Mouse (Mus musculus) hindbrain, embryonic 11.5 days (tissue): ENCODE data around the gene Pfdn6. TPM values are rescaled to one million over a fixed set of nuclear protein-coding genes. Genes with fewer than 3 reads are reported as not detected.
A peak's percentile ranks its signal among the peaks of the same experiment; 100 is the strongest.
"Not testable (repeated sequence)": the region's sequence is repeated elsewhere in the genome, so short reads cannot be mapped to it uniquely, and the experiment has no call there.

Source experiments
- ATAC-seq: fragments of 200-750 bp; cut with Nextera tagmentation; 2 replicates; pipeline ENCODE4 v1.8.0; 2017; ENCODE audit warnings: mild to moderate bottlenecking, moderate TSS enrichment, moderate library complexity; ENCODE audit not compliant: low FRiP score
- DNase-seq: peaks from one replicate; pipeline ENCODE4 v3.0.0-alpha.2; 2015; ENCODE audit warnings: low spot score
- H3K27ac ChIP-seq: fragments of 300-500 bp; sonication (generic); 2 replicates; pipeline ENCODE4 v1.5.1; 2014; ENCODE audit warnings: mild to moderate bottlenecking, low read depth, low read length
- H3K27me3 ChIP-seq: fragments of 300-500 bp; sonication (generic); 2 replicates; pipeline ENCODE4 v1.6.1; 2014; ENCODE audit warnings: mild to moderate bottlenecking, low read length, moderate library complexity, mixed read lengths; ENCODE audit not compliant: control insufficient read depth, insufficient read depth
- H3K36me3 ChIP-seq: fragments of 300-500 bp; sonication (generic); 2 replicates; pipeline ENCODE4 v1.6.1; 2014; ENCODE audit warnings: mild to moderate bottlenecking, low read length, moderate library complexity, mixed read lengths; ENCODE audit not compliant: control insufficient read depth, insufficient read depth
- H3K4me1 ChIP-seq: fragments of 300-500 bp; sonication (generic); replicated peaks from 2 replicates; pipeline ENCODE4 v1.6.1; 2014; ENCODE audit warnings: low read length, mixed read lengths; ENCODE audit not compliant: control insufficient read depth, insufficient read depth
- H3K4me2 ChIP-seq: fragments of 300-500 bp; sonication (generic); replicated peaks from 2 replicates; pipeline ENCODE4 v1.6.1; 2014; ENCODE audit warnings: mild to moderate bottlenecking, low read depth, low read length
- H3K4me3 ChIP-seq: fragments of 300-500 bp; sonication (generic); 2 replicates; pipeline ENCODE4 v1.5.1; 2014; ENCODE audit warnings: low read depth, low read length
- H3K9ac ChIP-seq: fragments of 300-500 bp; sonication (generic); 2 replicates; pipeline ENCODE4 v1.6.1; 2014; ENCODE audit warnings: low read depth, low read length
- H3K9me3 ChIP-seq: fragments of 300-500 bp; sonication (generic); 2 replicates; pipeline ENCODE4 v1.6.1; 2016; ENCODE audit warnings: low read length; ENCODE audit not compliant: control insufficient read depth
- WGBS: fragments of 180-500 bp; shearing (Covaris S2); extraction: QIAGEN DNeasy Blood & Tissue Kit; methylation state at CpG from one replicate; pipeline ENCODE4 v1.1.7; 2014; 5-methylcytosine and 5-hydroxymethylcytosine counted together
- polyA plus RNA-seq: library from polyadenylated mRNA; unstranded; fragments of >200 nt; fragmentation: Nextera tagmentation; extraction: Ambion mirVana; gene quantifications from 2 replicates; pipeline ENCODE4 v1.2.1, GENCODE M21; 2014

Gene Pfdn6
- 201 and 205 TPM in 2 replicates for polyA plus RNA-seq

- DNase-seq (peak; percentile 91), ATAC-seq (peak; percentile 90)
- Histone ChIP-seq H3K9ac (peak within 1 kb of the TSS; percentile 84), H3K4me1 (peaks cover 13% of the 10 kb centered on the region), H3K9me3 (no peaks in the 10 kb centered on the region), H3K4me3 (peak within 1 kb of the TSS; percentile 91), H3K27me3 (no peaks in the 10 kb centered on the region), H3K27ac (0 out of 2 replicates have a peak within 1 kb of the TSS, but pooled peaks have one; percentile 20), H3K4me2 (peak within 1 kb of the TSS; percentile 94), H3K36me3 (peaks cover 8% of the 10 kb centered on the region; the same call in 1 of the 2 replicates)
- WGBS, result under 1% methylated on average over 36 of the region's 36 CpGs
Measured at GRCm38 (mm10) chr17:33940206-33940805, at the start of gene Pfdn6, which contains the start of gene Wdr46. Gene Pfdn6, minus strand, starts transcription at chr17:33940343. Gene Wdr46, plus strand, starts transcription at chr17:33940660.

DNA sequence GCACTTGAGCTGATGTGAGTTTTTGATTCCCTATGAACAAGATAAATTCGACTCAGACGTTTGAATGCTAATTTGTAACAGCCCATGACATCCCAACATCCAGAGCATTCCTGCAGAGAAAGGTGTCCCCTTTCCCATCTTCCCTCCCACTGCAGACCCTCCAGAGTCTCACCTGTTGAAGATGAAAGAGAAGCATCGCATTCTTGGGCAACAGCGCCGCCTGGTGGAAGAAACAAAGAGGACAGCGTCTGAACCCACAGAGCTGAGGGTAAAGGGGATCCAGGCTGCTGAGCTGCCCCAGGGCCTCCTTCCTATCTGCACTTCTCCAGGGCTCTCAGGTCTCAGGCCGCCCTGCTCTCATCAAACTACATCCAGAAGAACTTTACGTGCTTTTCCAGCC is 42.0 kb upstream of the Pfdn6 start:
- not testable (repeated sequence) for H3K4me1 ChIP-seq, H3K4me2 ChIP-seq, H3K9ac ChIP-seq, H3K4me3 ChIP-seq, H3K9me3 ChIP-seq, H3K36me3 ChIP-seq, ATAC-seq, H3K27ac ChIP-seq
- 11% methylated on average over 8 of the region's 8 CpGs for WGBS
- H3K27me3 ChIP-seq, result peaks cover 25% of the 10 kb centered on the region
- peak; percentile 80 for DNase-seq

- peak overlapping the region; percentile 44 for H3K4me3 ChIP-seq
- not testable (repeated sequence) for H3K9me3 ChIP-seq, H3K36me3 ChIP-seq, H3K4me1 ChIP-seq
- peaks cover 30% of the 10 kb centered on the region for H3K27me3 ChIP-seq
- H3K4me2 ChIP-seq, result peak overlapping the region; percentile 56
- WGBS, result 2% methylated on average over 27 of the region's 27 CpGs
- peak overlapping the region; percentile 70 for H3K27ac ChIP-seq
- ATAC-seq (peak; percentile 92), DNase-seq (peak; percentile 93)
- H3K9ac ChIP-seq, result peak overlapping the region; percentile 50; the same call in 1 of the 2 replicates
Measured at GRCm38 (mm10) chr17:33981192-33981909, 41.2 kb upstream of the Pfdn6 start.

DNA sequence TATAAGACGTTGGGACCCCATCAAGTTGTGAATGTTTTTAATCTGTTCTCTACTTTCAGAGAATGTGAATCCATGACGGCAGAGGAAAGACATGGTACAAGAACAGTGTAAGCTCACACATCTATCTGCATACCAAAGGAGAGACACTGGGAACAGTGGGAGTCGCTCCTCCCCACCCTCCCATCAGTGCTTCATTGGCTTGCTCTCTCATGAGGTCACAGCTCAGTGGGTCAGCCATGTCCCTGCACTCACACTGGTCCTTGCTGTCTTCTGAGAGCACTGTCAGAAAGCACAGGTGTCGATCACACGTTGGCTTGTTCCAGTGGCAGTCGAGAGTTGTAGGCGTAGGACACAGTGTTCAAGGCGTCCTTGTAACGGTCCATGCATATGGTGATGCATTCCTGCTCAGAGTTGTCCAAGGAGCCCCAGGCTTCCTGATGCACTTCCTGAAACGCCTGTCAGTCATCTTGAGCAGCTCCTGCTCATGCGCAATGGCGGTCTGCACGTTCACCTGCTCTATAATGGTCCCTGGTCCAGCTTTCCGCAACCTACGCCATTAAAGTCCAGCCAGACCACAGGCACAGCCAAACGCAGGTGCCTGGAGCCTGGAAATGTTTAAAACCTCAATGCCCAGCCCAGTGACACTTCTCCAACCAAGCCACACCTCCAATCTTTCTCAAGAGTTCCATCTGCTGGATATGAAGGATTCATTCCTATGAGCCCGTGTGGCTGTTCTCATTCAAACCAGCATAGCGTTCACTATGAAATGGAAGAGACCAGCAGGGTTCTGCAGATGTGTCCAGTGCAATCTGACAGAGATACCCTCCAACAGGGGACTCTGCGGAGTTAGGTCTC is 40.3 kb upstream of the Pfdn6 start:
- WGBS, result 78% methylated on average over 19 of the region's 19 CpGs
- H3K4me3 ChIP-seq, result no peak overlapping the region
- H3K4me1 ChIP-seq, result no peaks in the 10 kb centered on the region
- no peak overlapping the region for H3K9ac ChIP-seq
- H3K4me2 ChIP-seq, result no peak overlapping the region
- H3K9me3 ChIP-seq, result no peaks in the 10 kb centered on the region
- DNase-seq (no peak), ATAC-seq (no peak)
- H3K27me3 ChIP-seq, result peaks cover 30% of the 10 kb centered on the region
- H3K27ac ChIP-seq, result no peak overlapping the region
- no peaks in the 10 kb centered on the region for H3K36me3 ChIP-seq

DNA sequence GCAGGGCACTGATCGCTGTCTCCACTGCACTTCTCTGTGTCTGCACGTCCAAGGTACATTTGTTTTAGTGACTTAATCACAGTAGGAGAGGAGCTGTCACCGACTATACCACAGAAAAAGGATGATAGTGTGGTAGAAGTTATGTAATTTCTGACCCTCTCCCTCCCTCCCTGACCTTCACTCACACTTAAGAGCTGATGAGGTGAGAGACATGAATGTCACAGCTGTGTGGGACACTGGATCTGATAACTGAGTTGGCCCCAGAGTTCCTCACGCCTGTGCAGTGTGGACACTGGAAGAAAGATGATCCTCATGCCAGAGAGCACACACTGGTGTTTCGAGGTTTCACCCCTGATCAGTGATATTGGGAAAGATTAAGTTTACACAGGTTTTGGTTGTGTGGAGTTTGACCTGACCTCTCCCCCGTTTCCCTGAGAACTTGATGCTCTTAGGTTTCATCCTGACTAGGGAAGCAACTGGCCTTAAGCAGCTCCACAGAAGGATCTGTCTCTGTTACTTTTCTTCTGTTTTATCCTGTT is 39.4 kb upstream of the Pfdn6 start:
- Histone ChIP-seq H3K4me2 (no peak overlapping the region), H3K9me3 (no peaks in the 10 kb centered on the region), H3K4me3 (no peak overlapping the region), H3K27ac (no peak overlapping the region), H3K4me1 (no peaks in the 10 kb centered on the region), H3K36me3 (no peaks in the 10 kb centered on the region), H3K9ac (no peak overlapping the region), H3K27me3 (peaks cover 30% of the 10 kb centered on the region)
- 83% methylated on average over 6 of the region's 6 CpGs for WGBS
- DNase-seq (no peak), ATAC-seq (no peak)

GRCm38 (mm10) chr17:33978631-33979031 is 38.5 kb upstream of the Pfdn6 start:
- peak overlapping the region; percentile 47 for H3K4me2 ChIP-seq
- no peaks in the 10 kb centered on the region for H3K4me1 ChIP-seq
- H3K9me3 ChIP-seq, result no peaks in the 10 kb centered on the region
- no peak overlapping the region for H3K27ac ChIP-seq
- 0% methylated on average over 17 of the region's 17 CpGs for WGBS
- ATAC-seq (0 out of 2 replicates have a peak, but pooled peaks have one; percentile 20), DNase-seq (peak; percentile 31)
- peaks cover 30% of the 10 kb centered on the region for H3K27me3 ChIP-seq
- no peaks in the 10 kb centered on the region for H3K36me3 ChIP-seq
- no peak overlapping the region for H3K9ac ChIP-seq
- peak overlapping the region; percentile 23 for H3K4me3 ChIP-seq

DNA sequence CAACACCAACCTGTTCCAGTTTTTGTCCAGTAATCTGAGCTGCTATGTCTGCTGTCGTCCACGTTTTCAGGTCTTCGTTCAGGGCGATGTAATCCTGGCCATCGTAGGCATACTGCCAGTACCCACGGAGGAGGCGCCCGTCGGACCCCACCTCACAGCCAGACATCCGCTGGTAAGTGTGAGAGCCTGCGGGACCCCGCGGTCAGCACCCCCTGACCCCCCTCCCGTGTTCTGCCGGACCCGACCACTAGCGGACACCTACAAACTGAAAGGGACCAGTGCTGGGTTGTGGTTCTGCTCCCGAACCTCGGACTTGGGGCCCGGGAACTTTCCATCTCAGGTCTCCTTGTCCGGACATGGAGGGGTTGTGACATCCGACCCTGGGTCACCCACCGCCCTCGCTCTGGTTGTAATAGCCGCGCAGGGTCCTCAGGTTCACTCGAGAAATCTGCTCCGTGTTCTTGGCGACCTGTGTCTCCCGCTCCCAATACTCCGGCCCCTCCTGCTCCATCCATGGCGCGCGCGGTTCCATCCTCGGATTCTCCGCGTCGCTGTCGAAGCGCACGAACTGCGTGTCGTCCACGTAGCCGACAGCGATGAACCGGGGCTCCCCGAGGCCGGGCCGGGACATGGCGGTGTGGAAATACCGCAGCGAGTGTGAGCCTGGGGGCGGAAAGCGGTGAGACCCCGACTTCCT is 37.9 kb upstream of the Pfdn6 start:
- ATAC-seq, result no peak
- H3K4me2 ChIP-seq, result peak overlapping the region; percentile 47
- no peaks in the 10 kb centered on the region for H3K9me3 ChIP-seq
- DNase-seq, result peak; percentile 6
- no peak overlapping the region for H3K9ac ChIP-seq
- peak overlapping the region; percentile 23 for H3K4me3 ChIP-seq
- H3K36me3 ChIP-seq, result no peaks in the 10 kb centered on the region
- H3K27ac ChIP-seq, result no peak overlapping the region
- no peaks in the 10 kb centered on the region for H3K4me1 ChIP-seq
- H3K27me3 ChIP-seq, result peaks cover 30% of the 10 kb centered on the region
- 2% methylated on average over 57 of the region's 57 CpGs for WGBS

DNA sequence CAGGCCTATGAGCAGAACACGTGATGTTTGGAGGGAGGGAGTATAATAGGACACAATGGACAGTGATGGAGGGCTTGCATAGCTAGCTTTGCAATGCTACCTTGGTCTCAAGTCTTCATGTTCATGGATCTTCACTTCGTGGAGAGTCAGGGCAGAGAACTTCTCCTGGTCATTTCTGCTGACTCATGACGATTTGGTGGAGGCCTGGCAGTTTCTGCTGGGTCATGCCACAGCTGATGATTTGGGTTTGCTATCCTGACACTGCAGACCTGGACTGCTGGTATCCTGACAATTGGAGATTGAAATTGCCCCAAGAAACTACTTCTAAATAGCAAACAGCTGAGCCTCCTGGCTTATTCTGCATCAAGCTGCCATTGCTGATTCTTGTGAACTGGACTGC is 33.4 kb upstream of the Pfdn6 start:
- DNase-seq, result no peak
- no peak for ATAC-seq
- H3K4me1 ChIP-seq, result no peaks in the 10 kb centered on the region
- no peaks in the 10 kb centered on the region for H3K36me3 ChIP-seq
- WGBS, result 62% methylated on average over 3 of the region's 3 CpGs
- no peaks in the 10 kb centered on the region for H3K9me3 ChIP-seq
- H3K4me3 ChIP-seq, result no peak overlapping the region
- no peak overlapping the region for H3K27ac ChIP-seq
- no peak overlapping the region for H3K9ac ChIP-seq
- peaks cover 19% of the 10 kb centered on the region for H3K27me3 ChIP-seq
- no peak overlapping the region for H3K4me2 ChIP-seq
